Mouse (Mus musculus): ENCODE data around the gene Lrrc56.
"Not testable (repeated sequence)": the region's sequence is repeated elsewhere in the genome, so short reads cannot be mapped to it uniquely, and the experiment has no call there.

The Lrrc56 gene

GRCm38 (mm10) chr7:141215880-141216733 is 22.1 kb downstream of the Lrrc56 start:
- DNase-seq (ENCODE audit: extremely low read depth, insufficient read length, low spot score): peak; percentile 92

GRCm38 (mm10) chr7:141216894-141217293 is 22.9 kb downstream of the Lrrc56 start:
- peak; percentile 26 for DNase-seq (ENCODE audit: extremely low read depth, insufficient read length, low spot score)

DNA sequence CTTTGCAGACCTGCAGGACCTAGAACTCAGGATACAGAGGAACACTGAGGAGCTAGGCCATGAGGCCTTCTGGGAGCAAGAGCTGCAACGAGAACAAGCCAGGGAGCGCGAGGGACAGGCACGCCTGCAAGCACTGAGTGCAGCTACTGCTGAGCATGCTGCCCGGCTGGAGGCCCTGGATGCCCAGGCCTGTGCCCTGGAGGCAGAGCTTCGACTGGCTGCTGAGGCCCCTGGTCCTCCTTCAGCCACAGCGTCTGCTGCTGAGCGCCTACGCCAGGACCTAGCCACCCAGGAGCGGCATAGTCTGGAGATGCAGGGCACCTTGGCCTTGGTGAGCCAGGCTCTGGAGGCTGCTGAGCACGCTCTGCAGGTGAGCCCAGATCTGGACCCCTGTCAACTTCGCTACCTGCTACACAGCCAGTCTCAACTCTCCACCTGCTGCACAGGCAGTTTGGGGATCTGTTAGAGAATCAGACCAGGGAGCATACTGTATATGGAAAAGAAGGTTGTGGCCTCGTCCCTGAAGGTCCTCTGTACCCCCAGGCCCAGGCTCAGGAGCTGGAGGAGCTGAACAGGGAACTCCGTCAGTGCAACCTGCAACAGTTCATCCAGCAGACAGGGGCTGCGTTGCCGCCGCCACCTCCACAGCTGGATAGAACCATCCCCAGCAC is 23.5 kb downstream of the Lrrc56 start:
- DNase-seq (ENCODE audit: extremely low read depth, insufficient read length, low spot score): peak; percentile 26

DNA sequence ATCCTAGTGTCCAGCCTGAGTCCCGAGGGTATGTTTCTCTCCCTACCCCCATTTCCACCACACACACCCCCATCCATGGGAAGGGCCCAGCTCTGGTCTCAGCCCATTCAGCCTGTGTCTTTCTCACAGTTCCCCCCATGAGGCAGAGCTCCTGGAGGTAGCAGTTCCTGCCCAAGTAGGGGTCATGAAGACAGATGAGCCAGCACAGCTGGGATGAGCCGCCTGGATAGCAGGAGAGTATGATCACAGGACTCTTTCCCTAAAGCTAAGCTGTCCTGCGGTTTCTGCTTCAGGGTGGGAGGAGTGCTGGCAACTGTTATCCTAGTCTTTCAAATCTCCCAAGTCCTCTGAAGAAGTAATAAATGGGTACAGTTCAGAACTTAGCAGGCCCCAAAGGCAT is 24.2 kb downstream of the Lrrc56 start:
- no peak for DNase-seq (ENCODE audit: extremely low read depth, insufficient read length, low spot score)

DNA sequence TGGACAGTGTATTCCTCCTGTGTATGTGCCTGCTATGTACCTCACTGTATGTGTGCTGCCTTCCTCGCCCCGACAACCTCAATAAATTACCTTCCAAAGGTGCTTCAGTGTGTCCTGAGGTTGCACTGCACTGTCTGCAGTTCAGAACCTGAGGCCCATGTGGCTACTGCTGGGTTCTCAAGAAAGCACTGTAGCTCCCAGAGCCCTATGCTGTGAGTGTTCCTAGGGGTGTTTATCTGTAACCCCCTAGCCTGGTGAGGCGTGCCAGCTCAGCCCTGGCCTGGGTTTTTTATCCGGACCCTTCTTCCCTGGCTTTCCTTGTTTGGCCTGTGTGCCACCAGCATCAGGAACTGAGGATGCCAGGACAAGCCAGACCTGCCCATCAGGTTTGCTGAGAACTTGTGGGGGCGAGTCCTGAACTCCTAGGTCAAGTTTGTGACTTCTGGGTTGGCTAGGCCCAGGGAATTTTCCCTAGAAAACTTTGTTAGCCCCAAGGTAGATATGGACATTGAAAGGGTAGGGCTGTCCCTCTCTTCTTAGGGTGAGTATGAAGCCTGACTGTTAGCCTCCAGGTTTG is 24.7 kb downstream of the Lrrc56 start:
- DNase-seq (ENCODE audit: extremely low read depth, insufficient read length, low spot score): no peak

DNA sequence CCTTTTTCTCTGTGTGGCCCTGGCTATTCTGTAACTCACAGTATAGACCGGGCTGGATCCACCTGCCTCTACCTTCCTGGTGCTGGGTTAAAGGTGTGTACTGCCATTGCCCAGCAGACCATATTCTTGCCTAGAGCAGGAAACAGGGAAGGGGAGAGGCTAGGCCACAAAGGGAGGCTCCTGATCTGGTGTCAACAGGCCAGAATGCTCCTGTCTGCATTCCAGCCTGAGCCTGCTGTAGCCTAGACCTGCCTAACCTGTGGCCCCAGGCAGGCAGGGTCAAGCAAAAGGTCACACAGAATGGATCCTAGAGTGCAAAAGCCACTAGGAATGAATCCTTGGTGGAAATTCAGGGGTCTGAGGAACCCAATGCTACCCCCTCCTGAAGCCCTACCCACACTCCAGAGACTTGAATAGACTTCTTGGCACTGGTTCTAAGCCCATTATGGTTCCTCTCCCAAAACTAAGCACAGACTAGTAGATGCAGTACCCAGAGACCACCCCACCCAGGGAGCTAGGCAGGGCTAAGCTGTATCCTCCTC is 25.7 kb downstream of the Lrrc56 start:
- DNase-seq (ENCODE audit: extremely low read depth, insufficient read length, low spot score): no peak

- DNase-seq (ENCODE audit: extremely low read depth, insufficient read length, low spot score): no peak
These were observed 26.4 kb downstream of the Lrrc56 start for GRCm38 (mm10) chr7:141220377-141220776.

- peak; percentile 99 for DNase-seq (ENCODE audit: extremely low read depth, insufficient read length, low spot score)
These were observed 27.5 kb downstream of the Lrrc56 start for GRCm38 (mm10) chr7:141221249-141222125.

DNA sequence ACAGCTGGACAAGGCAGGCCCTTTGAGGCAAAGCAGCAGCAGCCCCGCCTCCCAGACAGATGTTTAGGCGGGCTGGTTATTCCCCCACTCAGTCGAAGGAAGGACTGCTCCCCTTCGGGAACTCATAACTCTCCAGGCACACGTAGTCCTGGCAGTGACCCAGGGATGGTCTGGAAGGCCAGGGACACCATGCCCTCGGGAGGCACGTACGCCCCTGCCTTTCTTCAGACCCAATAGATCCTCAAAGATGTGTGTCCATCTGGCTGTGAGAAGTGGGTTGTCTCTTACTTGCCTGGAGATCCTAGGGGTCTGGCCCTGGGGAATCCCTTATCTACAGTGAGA is 28.1 kb downstream of the Lrrc56 start:
- no peak for DNase-seq (ENCODE audit: extremely low read depth, insufficient read length, low spot score)

- no peak for DNase-seq (ENCODE audit: extremely low read depth, insufficient read length, low spot score)
These were observed 28.8 kb downstream of the Lrrc56 start for GRCm38 (mm10) chr7:141222696-141223215.

DNA sequence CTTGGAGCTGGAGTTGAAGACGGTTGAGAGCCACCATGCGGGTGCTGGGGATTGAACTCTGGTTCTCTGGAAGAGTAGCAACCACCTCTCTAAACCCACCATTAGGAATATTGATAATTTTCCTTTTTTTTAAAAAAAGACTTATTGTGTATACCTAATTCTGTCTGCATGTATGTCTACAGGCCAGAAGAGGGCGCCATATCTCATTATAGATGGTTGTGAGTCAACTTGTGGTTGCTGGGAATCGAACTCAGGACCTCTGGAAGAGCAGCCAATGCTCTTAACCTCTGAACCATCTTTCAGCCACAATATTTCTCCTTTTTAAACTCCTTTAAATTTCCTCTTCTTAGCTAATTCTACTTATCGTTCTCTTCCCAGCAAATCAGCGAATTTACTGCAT is 32.6 kb downstream of the Lrrc56 start:
- DNase-seq (ENCODE audit: extremely low read depth, insufficient read length, low spot score): no peak

GRCm38 (mm10) chr7:141227796-141228195 is 33.8 kb downstream of the Lrrc56 start:
- no peak for DNase-seq (ENCODE audit: extremely low read depth, insufficient read length, low spot score)

DNA sequence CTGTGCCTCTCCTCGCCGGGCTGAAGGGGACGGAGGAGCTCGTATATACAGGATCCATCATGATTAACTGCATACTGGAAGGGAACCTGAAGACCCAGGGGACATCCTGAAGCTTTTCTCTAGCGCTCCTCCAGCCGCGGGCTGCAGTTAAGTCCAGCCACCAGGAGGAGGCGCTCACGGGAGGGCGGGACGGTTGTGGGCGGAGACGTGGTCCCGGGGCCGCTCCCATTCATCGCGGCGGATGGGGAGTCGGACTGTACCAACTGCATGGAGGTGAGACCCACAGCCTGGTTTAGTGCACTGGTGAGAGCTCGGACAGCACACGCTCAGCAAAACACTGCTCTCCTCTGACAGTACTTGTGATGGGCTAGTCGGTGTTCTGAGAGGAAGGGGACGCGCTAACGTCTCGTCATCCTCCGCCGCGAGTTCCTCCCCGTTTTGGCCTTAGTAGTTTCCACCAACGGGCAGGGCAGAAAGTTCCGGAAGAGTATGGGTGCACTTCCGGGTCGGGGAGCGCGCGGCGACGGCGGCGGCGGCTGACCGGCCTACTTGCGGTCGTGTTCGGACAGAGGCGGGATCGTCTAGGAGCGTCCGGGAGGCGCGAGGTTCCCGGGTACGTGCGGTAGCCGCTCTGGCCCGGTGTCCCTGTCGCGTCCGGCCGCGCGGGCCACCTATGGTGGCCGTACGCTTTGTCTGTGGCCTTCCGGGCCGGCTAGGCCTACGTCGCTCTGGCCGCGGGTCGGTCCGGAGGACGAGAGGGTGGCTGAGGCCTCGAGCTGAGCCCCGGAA is 34.5 kb downstream of the Lrrc56 start, which contains the start of gene Phrf1:
Gene Phrf1 (plus strand): TSS at position 506 of the 789 bp plus-strand sequence.
- peak; percentile 90 for DNase-seq (ENCODE audit: extremely low read depth, insufficient read length, low spot score)

GRCm38 (mm10) chr7:141229702-141230101 is 35.7 kb downstream of the Lrrc56 start:
- DNase-seq (ENCODE audit: extremely low read depth, insufficient read length, low spot score): no peak

- no peak for DNase-seq (ENCODE audit: extremely low read depth, insufficient read length, low spot score)
These were observed 36.6 kb downstream of the Lrrc56 start for GRCm38 (mm10) chr7:141230570-141230969.

GRCm38 (mm10) chr7:141231111-141231510 is 37.2 kb downstream of the Lrrc56 start:
- DNase-seq (ENCODE audit: extremely low read depth, insufficient read length, low spot score): no peak

GRCm38 (mm10) chr7:141231551-141231950 is 37.6 kb downstream of the Lrrc56 start:
- no peak for DNase-seq (ENCODE audit: extremely low read depth, insufficient read length, low spot score)

DNA sequence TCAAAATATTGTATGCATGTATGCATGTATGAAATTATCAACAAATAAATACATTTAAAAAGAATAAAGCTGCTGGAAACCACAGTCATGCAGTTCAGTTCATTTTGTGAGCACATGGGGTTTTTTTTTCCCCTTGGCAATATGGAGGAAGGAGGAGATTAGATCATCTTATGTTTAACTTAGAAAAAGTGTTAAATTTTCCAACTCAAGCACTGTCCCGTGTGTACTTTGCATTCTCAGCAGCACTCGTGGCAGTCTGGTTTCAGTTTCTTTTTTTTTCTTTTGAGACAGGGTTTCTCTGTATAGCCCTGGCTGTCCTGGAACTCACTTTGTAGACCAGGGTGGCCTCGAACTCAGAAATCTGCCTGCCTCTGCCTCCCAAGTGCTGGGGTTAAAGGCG is 56.5 kb downstream of the Lrrc56 start:
- DNase-seq (ENCODE audit: extremely low read depth, insufficient read length, low spot score): not testable (repeated sequence)

GRCm38 (mm10) chr7:141256159-141256558 is 62.2 kb downstream of the Lrrc56 start:
- no peak for DNase-seq (ENCODE audit: extremely low read depth, insufficient read length, low spot score)

Data from 3134 (cell line).